23 mouse cellular contexts compared by ENCODE assay signal in the genomic region with DNA sequence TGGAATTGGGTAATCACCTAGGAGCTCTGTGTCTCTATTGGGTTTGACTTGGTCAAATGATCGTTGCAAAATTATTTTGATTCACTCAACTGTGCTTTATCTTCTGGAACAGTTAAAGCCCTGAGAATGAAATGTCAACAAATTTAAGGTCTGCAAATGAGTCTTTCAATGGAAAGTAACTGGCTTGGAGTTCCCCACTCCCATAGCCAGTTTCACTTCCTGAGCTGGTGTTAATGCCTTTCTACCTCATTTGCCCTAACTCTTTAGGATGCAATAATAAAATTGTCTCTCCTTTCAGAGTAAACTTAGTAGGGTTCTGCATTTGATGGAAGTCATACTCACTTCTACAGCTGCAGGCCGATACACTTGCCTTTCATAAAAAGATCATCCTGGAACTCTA.
DNase-seq lines count a peak whose midpoint lies in the region; ATAC-seq and TF ChIP-seq lines count a peak whose summit lies in the region.
"Had no signal": no experiment of that assay in that cellular context is flagged by ENCODE, and none has a peak within 500 bp of the region (broad histone marks: within the 10 kb centered on the region; RNA-seq: fewer than 3 reads in every experiment).

No protein-coding gene starts in this region.

- no peak overlapping the region for H3K27ac ChIP-seq in midbrain, embryonic 11.5 days (ENCODE audit: low read depth, low read length)
- H3K27ac ChIP-seq in midbrain, postnatal 0 days (ENCODE audit: low read depth, low read length) = no peak overlapping the region
- H3K27ac ChIP-seq: embryonic facial prominence, embryonic 10.5 days; embryonic facial prominence, embryonic 12.5 days; forebrain, embryonic 10.5 days; forebrain, embryonic 12.5 days had no signal

- DNase-seq in midbrain, embryonic 11.5 days (ENCODE audit: low spot score, missing footprints) = peak; percentile 2
- DNase-seq in midbrain, postnatal 0 days (ENCODE audit: low spot score) = no peak
- no peak for DNase-seq in heart, adult 18-20 months
- no peak for DNase-seq in cerebellum, adult 9-10 months
- DNase-seq: adrenal gland, adult 2 months; adrenal gland, postnatal 10 days; adrenal gland, postnatal 25 days; B cell, adult 2 months; cerebellum, adult 11 months; cerebellum, adult 18-20 months; cerebellum, adult 8-10 months; cerebellum, postnatal 10 days; cerebellum, postnatal 25 days had no signal

- H3K9ac ChIP-seq in midbrain, embryonic 11.5 days (ENCODE audit: low read length) = no peak overlapping the region
- no peak overlapping the region for H3K9ac ChIP-seq in midbrain, postnatal 0 days (replicated peaks; ENCODE audit: low read length, poor library complexity, severe bottlenecking)
- H3K9ac ChIP-seq: embryonic facial prominence, embryonic 12.5 days; forebrain, embryonic 12.5 days had no signal

- no peaks in the 10 kb centered on the region for H3K4me1 ChIP-seq in midbrain, embryonic 11.5 days (ENCODE audit: control insufficient read depth, insufficient read depth, low read length)
- no peaks in the 10 kb centered on the region for H3K4me1 ChIP-seq in midbrain, postnatal 0 days (ENCODE audit: insufficient read depth, low read length)
- H3K4me1 ChIP-seq: embryonic facial prominence, embryonic 10.5 days; embryonic facial prominence, embryonic 12.5 days; forebrain, embryonic 10.5 days; forebrain, embryonic 12.5 days had no signal

- ATAC-seq in midbrain, embryonic 11.5 days (ENCODE audit: low FRiP score) = no peak
- ATAC-seq in midbrain, postnatal 0 days (ENCODE audit: low FRiP score) = no peak
- ATAC-seq in granulocyte monocyte progenitor cell, adult 5-6 weeks (replicated peaks; ENCODE audit: poor library complexity, severe bottlenecking) = peak; percentile 56
- peak; percentile 57 for ATAC-seq in megakaryocyte progenitor cell, adult 5-6 weeks (replicated peaks; ENCODE audit: poor library complexity)
- ATAC-seq: CD4-positive, CD25-positive, alpha-beta regulatory T cell, adult 4 months; forebrain, embryonic 14.5 days; forebrain, embryonic 16.5 days had no signal

- TF ChIP-seq CTCF in midbrain, postnatal 0 days (IDR thresholded peaks at IDR 0.05) = no peak

- no peak overlapping the region for H3K4me2 ChIP-seq in midbrain, embryonic 11.5 days
- H3K4me2 ChIP-seq in midbrain, postnatal 0 days (ENCODE audit: low read depth, low read length, poor library complexity, severe bottlenecking) = no peak overlapping the region
- H3K4me2 ChIP-seq: embryonic facial prominence, embryonic 12.5 days; forebrain, embryonic 12.5 days had no signal

- no peaks in the 10 kb centered on the region for H3K36me3 ChIP-seq in midbrain, embryonic 11.5 days (ENCODE audit: control insufficient read depth, insufficient read depth, low read length)
- H3K36me3 ChIP-seq in midbrain, postnatal 0 days (ENCODE audit: insufficient read depth, low read length) = no peaks in the 10 kb centered on the region
- H3K36me3 ChIP-seq: embryonic facial prominence, embryonic 10.5 days; embryonic facial prominence, embryonic 12.5 days; forebrain, embryonic 10.5 days; forebrain, embryonic 12.5 days had no signal

- no peaks in the 10 kb centered on the region for H3K9me3 ChIP-seq in midbrain, embryonic 11.5 days (ENCODE audit: control insufficient read depth, low read length)
- H3K9me3 ChIP-seq in midbrain, postnatal 0 days (ENCODE audit: low read length) = no peaks in the 10 kb centered on the region
- H3K9me3 ChIP-seq: embryonic facial prominence, embryonic 10.5 days; embryonic facial prominence, embryonic 12.5 days; forebrain, embryonic 10.5 days; forebrain, embryonic 12.5 days had no signal

- WGBS in midbrain, embryonic 11.5 days = 86% methylated on average over 2 of the region's 2 CpGs
- WGBS in midbrain, postnatal 0 days = 85% methylated on average over 2 of the region's 2 CpGs

- no peaks in the 10 kb centered on the region for H3K27me3 ChIP-seq in midbrain, embryonic 11.5 days (ENCODE audit: control insufficient read depth, insufficient read depth, low read length)
- H3K27me3 ChIP-seq in midbrain, postnatal 0 days (ENCODE audit: insufficient read depth, low read length) = no peaks in the 10 kb centered on the region
- H3K27me3 ChIP-seq: embryonic facial prominence, embryonic 12.5 days; forebrain, embryonic 12.5 days had no signal

- H3K4me3 ChIP-seq in midbrain, embryonic 11.5 days (ENCODE audit: low read depth, low read length) = no peak overlapping the region
- no peak overlapping the region for H3K4me3 ChIP-seq in midbrain, postnatal 0 days (ENCODE audit: low read depth, low read length)
- H3K4me3 ChIP-seq: embryonic facial prominence, embryonic 10.5 days; embryonic facial prominence, embryonic 12.5 days; erythroblast, embryonic 14.5 days; forebrain, embryonic 10.5 days; forebrain, embryonic 12.5 days had no signal

Comparison
In these comparisons a context has a peak if more than half of its experiments do, and no peak if none do; other contexts are left out.
1. ATAC-seq: peak in granulocyte monocyte progenitor cell, adult 5-6 weeks (single experiment) and megakaryocyte progenitor cell, adult 5-6 weeks (single experiment); none in midbrain, embryonic 11.5 days (single experiment) and midbrain, postnatal 0 days (single experiment).